Mouse (Mus musculus): Measurements from ENCODE around the gene 1700010I14Rik. TPM values are rescaled to one million over a fixed set of nuclear protein-coding genes. Genes with fewer than 3 reads are reported as not detected.

The 1700010I14Rik gene
- polyA plus RNA-seq, 1 experiment from 2014 or later, result 2.9 TPM

- Histone ChIP-seq H3K27ac (ENCODE audit: low read depth, low read length) (no peak overlapping the region), H3K36me3 (ENCODE audit: control insufficient read depth, insufficient read depth, low read length) (no peaks in the 10 kb centered on the region; the same call in 1 of the 2 replicates), H3K4me2 (ENCODE audit: low read depth) (no peak overlapping the region), H3K27me3 (ENCODE audit: control insufficient read depth, insufficient read depth, low read length) (no peaks in the 10 kb centered on the region), H3K4me3 (ENCODE audit: low read depth, low read length) (no peak overlapping the region), H3K9ac (ENCODE audit: low read length) (no peak overlapping the region), H3K9me3 (ENCODE audit: control insufficient read depth, low read length) (no peaks in the 10 kb centered on the region), H3K4me1 (ENCODE audit: control insufficient read depth, insufficient read depth, low read length) (peaks cover 17% of the 10 kb centered on the region)
- DNase-seq (ENCODE audit: low spot score), result no peak
- 31% methylated on average over 12 of the region's 12 CpGs for WGBS
- no peak for ATAC-seq (ENCODE audit: insufficient read depth, low FRiP score, low TSS enrichment)
Measured at GRCm38 (mm10) chr17:8972152-8972854, 15.8 kb upstream of the 1700010I14Rik start.

DNA sequence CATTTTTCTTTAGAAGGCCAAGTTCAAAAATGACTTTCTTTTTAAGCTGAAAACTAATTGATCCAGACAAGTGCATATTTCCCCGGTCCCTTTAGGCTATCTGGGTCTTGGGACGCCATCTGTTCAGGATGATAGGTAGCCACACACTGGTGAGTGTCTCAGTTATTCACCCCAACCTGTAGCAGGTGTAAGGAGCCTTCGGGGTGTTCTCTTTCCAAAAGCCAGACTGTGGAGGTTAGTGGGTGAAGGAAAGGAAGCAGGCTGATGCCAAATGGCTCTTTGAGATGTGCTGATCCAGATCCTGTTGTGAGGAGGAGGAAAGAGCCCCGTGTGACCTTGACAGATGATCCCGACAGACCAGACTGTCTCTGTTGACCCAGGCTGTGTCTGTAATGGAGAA is 14.8 kb upstream of the 1700010I14Rik start:
- ATAC-seq (ENCODE audit: insufficient read depth, low FRiP score, low TSS enrichment), result no peak
- WGBS, result 69% methylated on average over 5 of the region's 5 CpGs
- no peaks in the 10 kb centered on the region for H3K9me3 ChIP-seq (ENCODE audit: control insufficient read depth, low read length)
- H3K4me2 ChIP-seq (ENCODE audit: low read depth), result no peak overlapping the region
- no peaks in the 10 kb centered on the region for H3K36me3 ChIP-seq (ENCODE audit: control insufficient read depth, insufficient read depth, low read length)
- H3K4me3 ChIP-seq (ENCODE audit: low read depth, low read length), result no peak overlapping the region
- H3K4me1 ChIP-seq (ENCODE audit: control insufficient read depth, insufficient read depth, low read length), result peaks cover 17% of the 10 kb centered on the region
- no peak overlapping the region for H3K9ac ChIP-seq (ENCODE audit: low read length)
- no peaks in the 10 kb centered on the region for H3K27me3 ChIP-seq (ENCODE audit: control insufficient read depth, insufficient read depth, low read length)
- no peak for DNase-seq (ENCODE audit: low spot score)
- no peak overlapping the region for H3K27ac ChIP-seq (ENCODE audit: low read depth, low read length)

GRCm38 (mm10) chr17:8974423-8974822 is 13.7 kb upstream of the 1700010I14Rik start:
- Histone ChIP-seq H3K9ac (ENCODE audit: low read length) (no peak overlapping the region), H3K4me1 (ENCODE audit: control insufficient read depth, insufficient read depth, low read length) (peaks cover 17% of the 10 kb centered on the region), H3K9me3 (ENCODE audit: control insufficient read depth, low read length) (no peaks in the 10 kb centered on the region), H3K4me2 (ENCODE audit: low read depth) (no peak overlapping the region), H3K36me3 (ENCODE audit: control insufficient read depth, insufficient read depth, low read length) (no peaks in the 10 kb centered on the region), H3K27ac (ENCODE audit: low read depth, low read length) (no peak overlapping the region), H3K27me3 (ENCODE audit: control insufficient read depth, insufficient read depth, low read length) (no peaks in the 10 kb centered on the region), H3K4me3 (ENCODE audit: low read depth, low read length) (no peak overlapping the region)
- WGBS, result 72% methylated on average over 7 of the region's 7 CpGs
- DNase-seq (ENCODE audit: low spot score) (no peak), ATAC-seq (ENCODE audit: insufficient read depth, low FRiP score, low TSS enrichment) (no peak)

GRCm38 (mm10) chr17:8974823-8975397 is 13.2 kb upstream of the 1700010I14Rik start:
- no peak overlapping the region for H3K4me2 ChIP-seq (ENCODE audit: low read depth)
- no peak overlapping the region for H3K9ac ChIP-seq (ENCODE audit: low read length)
- WGBS, result 42% methylated on average over 6 of the region's 6 CpGs
- 0 out of 2 replicates have a peak overlapping the region, but pooled peaks have one; percentile 8 for H3K27ac ChIP-seq (ENCODE audit: low read depth, low read length)
- no peaks in the 10 kb centered on the region for H3K27me3 ChIP-seq (ENCODE audit: control insufficient read depth, insufficient read depth, low read length)
- H3K9me3 ChIP-seq (ENCODE audit: control insufficient read depth, low read length), result no peaks in the 10 kb centered on the region
- H3K4me1 ChIP-seq (ENCODE audit: control insufficient read depth, insufficient read depth, low read length), result peaks cover 17% of the 10 kb centered on the region
- ATAC-seq (ENCODE audit: insufficient read depth, low FRiP score, low TSS enrichment) (no peak), DNase-seq (ENCODE audit: low spot score) (no peak)
- H3K36me3 ChIP-seq (ENCODE audit: control insufficient read depth, insufficient read depth, low read length), result no peaks in the 10 kb centered on the region
- H3K4me3 ChIP-seq (ENCODE audit: low read depth, low read length), result no peak overlapping the region

- no peaks in the 10 kb centered on the region; the same call in 1 of the 2 replicates for H3K36me3 ChIP-seq (ENCODE audit: control insufficient read depth, insufficient read depth, low read length)
- no peaks in the 10 kb centered on the region for H3K9me3 ChIP-seq (ENCODE audit: control insufficient read depth, low read length)
- no peak overlapping the region for H3K27ac ChIP-seq (ENCODE audit: low read depth, low read length)
- ATAC-seq (ENCODE audit: insufficient read depth, low FRiP score, low TSS enrichment) (no peak), DNase-seq (ENCODE audit: low spot score) (no peak)
- no peak overlapping the region for H3K4me3 ChIP-seq (ENCODE audit: low read depth, low read length)
- no peak overlapping the region for H3K9ac ChIP-seq (ENCODE audit: low read length)
- no peak overlapping the region for H3K4me2 ChIP-seq (ENCODE audit: low read depth)
- H3K27me3 ChIP-seq (ENCODE audit: control insufficient read depth, insufficient read depth, low read length), result no peaks in the 10 kb centered on the region
- peaks cover 17% of the 10 kb centered on the region for H3K4me1 ChIP-seq (ENCODE audit: control insufficient read depth, insufficient read depth, low read length)
- 89% methylated on average over 6 of the region's 6 CpGs for WGBS
Measured at GRCm38 (mm10) chr17:8976745-8977144, 11.4 kb upstream of the 1700010I14Rik start.

- Histone ChIP-seq H3K9me3 (ENCODE audit: control insufficient read depth, low read length) (no peaks in the 10 kb centered on the region), H3K4me2 (ENCODE audit: low read depth) (no peak overlapping the region), H3K27ac (ENCODE audit: low read depth, low read length) (no peak overlapping the region), H3K9ac (ENCODE audit: low read length) (no peak overlapping the region), H3K27me3 (ENCODE audit: control insufficient read depth, insufficient read depth, low read length) (no peaks in the 10 kb centered on the region), H3K4me1 (ENCODE audit: control insufficient read depth, insufficient read depth, low read length) (peaks cover 17% of the 10 kb centered on the region), H3K4me3 (ENCODE audit: low read depth, low read length) (no peak overlapping the region), H3K36me3 (ENCODE audit: control insufficient read depth, insufficient read depth, low read length) (no peaks in the 10 kb centered on the region; the same call in 1 of the 2 replicates)
- WGBS, result 70% methylated on average over 2 of the region's 2 CpGs
- DNase-seq (ENCODE audit: low spot score), result no peak
- no peak for ATAC-seq (ENCODE audit: insufficient read depth, low FRiP score, low TSS enrichment)
Measured at GRCm38 (mm10) chr17:8977271-8977670, 10.9 kb upstream of the 1700010I14Rik start.

DNA sequence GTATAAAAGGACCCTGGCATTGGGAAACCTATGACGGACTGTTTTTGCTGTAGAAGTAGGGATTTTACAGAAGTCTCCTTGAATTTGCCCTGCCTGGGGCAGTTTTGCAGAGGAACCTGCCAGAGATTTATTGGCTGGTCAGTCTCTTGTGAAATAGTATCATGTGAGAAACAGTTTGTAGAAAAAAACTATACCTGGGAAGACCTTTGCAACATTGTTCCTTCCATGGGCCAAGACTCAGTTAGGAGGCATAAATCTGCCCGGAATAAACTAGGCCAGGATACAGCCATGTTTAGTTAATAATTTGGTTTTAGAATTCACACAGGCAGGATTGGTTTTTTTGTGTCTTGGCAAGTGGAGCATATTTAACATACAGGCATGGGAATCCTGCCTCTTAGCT is 4.6 kb upstream of the 1700010I14Rik start:
- ATAC-seq (ENCODE audit: insufficient read depth, low FRiP score, low TSS enrichment) (no peak), DNase-seq (ENCODE audit: low spot score) (no peak)
- 93% methylated on average over 2 of the region's 2 CpGs for WGBS

GRCm38 (mm10) chr17:8985714-8986113 is 2.4 kb upstream of the 1700010I14Rik start:
- no peak for DNase-seq (ENCODE audit: low spot score)

More for the DNA sequence above, 4.6 kb upstream of the 1700010I14Rik start:
- no peak overlapping the region for H3K4me2 ChIP-seq (ENCODE audit: low read depth)
- no peaks in the 10 kb centered on the region; the same call in 1 of the 2 replicates for H3K36me3 ChIP-seq (ENCODE audit: control insufficient read depth, insufficient read depth, low read length)
- no peaks in the 10 kb centered on the region for H3K27me3 ChIP-seq (ENCODE audit: control insufficient read depth, insufficient read depth, low read length)
- H3K9me3 ChIP-seq (ENCODE audit: control insufficient read depth, low read length), result no peaks in the 10 kb centered on the region
- no peaks in the 10 kb centered on the region for H3K4me1 ChIP-seq (ENCODE audit: control insufficient read depth, insufficient read depth, low read length)
- no peak overlapping the region for H3K27ac ChIP-seq (ENCODE audit: low read depth, low read length)
- no peak overlapping the region for H3K9ac ChIP-seq (ENCODE audit: low read length)
- H3K4me3 ChIP-seq (ENCODE audit: low read depth, low read length), result no peak overlapping the region

DNA sequence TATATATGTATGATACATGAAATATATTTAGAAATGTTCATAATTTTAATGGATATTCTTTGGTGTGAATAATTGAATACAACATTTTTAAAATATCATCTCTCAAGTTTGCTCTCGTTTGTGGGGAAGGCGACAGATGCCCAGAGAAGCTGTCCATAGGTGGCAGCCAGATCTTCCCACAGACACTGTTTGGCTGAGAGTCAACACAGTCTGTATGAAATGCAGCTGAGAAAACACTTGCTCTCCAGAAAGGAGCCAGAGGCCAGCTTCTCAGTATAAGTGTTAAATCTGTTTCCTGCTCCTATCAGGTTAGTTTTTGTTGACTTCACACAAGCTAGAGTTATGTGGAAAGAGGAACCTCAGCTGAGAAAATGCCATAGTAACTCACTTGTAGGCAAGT is 1.6 kb upstream of the 1700010I14Rik start:
- DNase-seq (ENCODE audit: low spot score) (no peak), ATAC-seq (ENCODE audit: insufficient read depth, low FRiP score, low TSS enrichment) (no peak)
- Histone ChIP-seq H3K4me2 (ENCODE audit: low read depth) (no peak overlapping the region), H3K36me3 (ENCODE audit: control insufficient read depth, insufficient read depth, low read length) (no peaks in the 10 kb centered on the region), H3K9ac (ENCODE audit: low read length) (no peak overlapping the region), H3K27me3 (ENCODE audit: control insufficient read depth, insufficient read depth, low read length) (no peaks in the 10 kb centered on the region), H3K4me3 (ENCODE audit: low read depth, low read length) (no peak overlapping the region), H3K9me3 (ENCODE audit: control insufficient read depth, low read length) (no peaks in the 10 kb centered on the region), H3K4me1 (ENCODE audit: control insufficient read depth, insufficient read depth, low read length) (no peaks in the 10 kb centered on the region), H3K27ac (ENCODE audit: low read depth, low read length) (no peak overlapping the region)
- WGBS, result 71% methylated on average over 2 of the region's 2 CpGs

More at GRCm38 (mm10) chr17:8985714-8986113, 2.4 kb upstream of the 1700010I14Rik start:
- Histone ChIP-seq H3K4me1 (ENCODE audit: control insufficient read depth, insufficient read depth, low read length) (no peaks in the 10 kb centered on the region), H3K27ac (ENCODE audit: low read depth, low read length) (no peak overlapping the region), H3K9ac (ENCODE audit: low read length) (no peak overlapping the region), H3K27me3 (ENCODE audit: control insufficient read depth, insufficient read depth, low read length) (no peaks in the 10 kb centered on the region), H3K36me3 (ENCODE audit: control insufficient read depth, insufficient read depth, low read length) (no peaks in the 10 kb centered on the region; the same call in 1 of the 2 replicates), H3K4me3 (ENCODE audit: low read depth, low read length) (no peak overlapping the region), H3K9me3 (ENCODE audit: control insufficient read depth, low read length) (no peaks in the 10 kb centered on the region), H3K4me2 (ENCODE audit: low read depth) (no peak overlapping the region)
- ATAC-seq (ENCODE audit: insufficient read depth, low FRiP score, low TSS enrichment), result no peak
- WGBS, result 80% methylated on average over 5 of the region's 5 CpGs
